Mouse (Mus musculus): ENCODE data around the gene Myh9.

DNA sequence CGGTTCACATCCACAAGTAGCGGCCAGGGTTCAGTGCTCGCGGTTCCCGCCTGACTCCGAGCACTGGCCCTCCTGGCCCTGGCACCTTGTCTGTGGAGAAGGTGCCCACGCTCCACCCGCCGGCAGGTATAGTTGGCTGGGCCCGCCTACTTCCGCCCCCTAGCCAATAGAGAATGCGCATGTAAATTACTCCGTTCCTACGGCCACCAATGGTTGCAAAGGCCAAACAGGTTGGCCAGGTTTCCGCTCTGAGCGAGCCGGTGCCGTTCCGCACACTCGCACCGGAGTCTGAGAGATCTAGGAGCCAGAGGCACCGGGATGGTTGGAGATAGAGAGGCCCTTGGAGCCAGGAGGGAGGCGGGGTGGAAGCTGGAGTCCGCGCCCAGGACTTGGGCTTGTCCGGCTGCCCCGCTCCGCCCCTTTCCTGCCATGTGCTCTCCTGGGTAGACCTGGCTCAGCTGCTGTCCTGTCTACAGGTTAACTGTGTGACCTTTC lies 15.7 kb upstream of the Myh9 start:
- TF ChIP-seq CTCF (IDR thresholded peaks at IDR 0.05; ENCODE audit: low read depth) (no peak), EP300 (IDR thresholded peaks at IDR 0.05; ENCODE audit: low read depth) (no peak)

Measured in heart, postnatal 0 days (tissue).